Mouse (Mus musculus) megakaryocyte, embryonic 14.5 days (primary cell): ENCODE measurements around the gene Gm8246. TPM values are rescaled to one million over a fixed set of nuclear protein-coding genes. Genes with fewer than 3 reads are reported as not detected.
"Not testable (repeated sequence)": the region's sequence is repeated elsewhere in the genome, so short reads cannot be mapped to it uniquely, and the experiment has no call there.

Experiments used
- H3K27me3 ChIP-seq: replicated peaks from 2 replicates; pipeline ENCODE3; 2012; ENCODE audit warnings: inconsistent platforms
- H3K36me3 ChIP-seq: replicated peaks from 2 replicates; pipeline ENCODE3; 2012; ENCODE audit warnings: low read length, inconsistent platforms, mixed read lengths
- H3K4me1 ChIP-seq: 2 replicates; pipeline ENCODE4 v1.6.1; 2012; ENCODE audit warnings: inconsistent platforms
- H3K4me3 ChIP-seq: replicated peaks from 2 replicates; pipeline ENCODE3; 2012; ENCODE audit warnings: moderate library complexity, mild to moderate bottlenecking, inconsistent platforms
- H3K9me3 ChIP-seq: 2 replicates; pipeline ENCODE4 v1.6.1; 2012; ENCODE audit warnings: inconsistent platforms
- polyA plus RNA-seq: library from polyadenylated mRNA; stranded (reverse); fragments of >175 nt; gene quantifications from 2 replicates; pipeline ENCODE4 v1.2.3, GENCODE M21; 2012; ENCODE audit warnings: low replicate concordance; ENCODE audit not compliant: insufficient read depth

Gene Gm8246
- not detected in 2 replicates for polyA plus RNA-seq

GRCm38 (mm10) chr14:5477730-5478129 is at the start of gene Gm8246:
Gm8246 (minus strand) TSS chr14:5477830.
- H3K4me3 ChIP-seq, H3K4me1 ChIP-seq, H3K9me3 ChIP-seq: not testable (repeated sequence)

GRCm38 (mm10) chr14:5501374-5501773 is 23.7 kb upstream of the Gm8246 start, which contains the start of gene Gm3488:
Gm3488 (plus strand) TSS chr14:5501674.
- H3K36me3 ChIP-seq, H3K9me3 ChIP-seq, H3K4me3 ChIP-seq, H3K27me3 ChIP-seq, H3K4me1 ChIP-seq: not testable (repeated sequence)

More at GRCm38 (mm10) chr14:5477730-5478129, at the start of gene Gm8246:
- not testable (repeated sequence) for H3K36me3 ChIP-seq, H3K27me3 ChIP-seq

GRCm38 (mm10) chr14:5483907-5484306 is 6.3 kb upstream of the Gm8246 start, which contains the start of gene Gm3187:
Gm3187 (plus strand) TSS chr14:5484207.
- not testable (repeated sequence) for H3K9me3 ChIP-seq, H3K4me1 ChIP-seq, H3K36me3 ChIP-seq, H3K27me3 ChIP-seq, H3K4me3 ChIP-seq

GRCm38 (mm10) chr14:5460469-5460868 is 17.2 kb downstream of the Gm8246 start:
- not testable (repeated sequence) for H3K4me1 ChIP-seq, H3K9me3 ChIP-seq, H3K4me3 ChIP-seq, H3K36me3 ChIP-seq, H3K27me3 ChIP-seq

GRCm38 (mm10) chr14:5455367-5455766 is 22.3 kb downstream of the Gm8246 start, which contains the start of gene Gm3194:
Gm3194 (minus strand) TSS chr14:5455467.
- H3K27me3 ChIP-seq, H3K9me3 ChIP-seq, H3K4me1 ChIP-seq: not testable (repeated sequence)

More at GRCm38 (mm10) chr14:5455367-5455766, 22.3 kb downstream of the Gm8246 start, which contains the start of gene Gm3194:
- not testable (repeated sequence) for H3K4me3 ChIP-seq, H3K36me3 ChIP-seq

Other genes with a start within 250 kb of the Gm8246 start
- not detected in 2 replicates for gene Gm3526, start 217.2 kb downstream of the Gm8246 start, polyA plus RNA-seq
- not detected in 2 replicates for gene Gm3542, start 142.9 kb downstream of the Gm8246 start, polyA plus RNA-seq
- not detected in 2 replicates for gene Gm3500, start 88.8 kb downstream of the Gm8246 start, polyA plus RNA-seq
- gene Gm3194, start 22.4 kb downstream of the Gm8246 start, polyA plus RNA-seq, result not detected in 2 replicates
- not detected in 2 replicates for gene Gm3187, start 6.4 kb upstream of the Gm8246 start, polyA plus RNA-seq
- gene Gm3488, start 23.8 kb upstream of the Gm8246 start, polyA plus RNA-seq, result not detected in 2 replicates
- not detected in 2 replicates for gene Gm3532, start 60.7 kb upstream of the Gm8246 start, polyA plus RNA-seq
- gene Gm8265, start 155.2 kb upstream of the Gm8246 start, polyA plus RNA-seq, result not detected in 2 replicates
- gene Gm9603, start 209.6 kb upstream of the Gm8246 start, polyA plus RNA-seq, result not detected in 2 replicates